Mouse (Mus musculus) olfactory bulb, adult 2 months (tissue): ENCODE data around the gene Mpz.

Experiments
- CTCF ChIP-seq: fragments of 200-500 bp; IDR thresholded peaks from 2 replicates; pipeline ENCODE4 v1.5.1; 2012; ENCODE audit warnings: low read depth, mild to moderate bottlenecking, low read length, moderate library complexity; ENCODE audit not compliant: insufficient read depth
- POLR2A ChIP-seq: fragments of 200-500 bp; IDR thresholded peaks from 2 replicates; pipeline ENCODE4 v1.6.1; 2012; ENCODE audit warnings: mild to moderate bottlenecking, low read depth, low read length, moderate library complexity; ENCODE audit not compliant: insufficient read depth

DNA sequence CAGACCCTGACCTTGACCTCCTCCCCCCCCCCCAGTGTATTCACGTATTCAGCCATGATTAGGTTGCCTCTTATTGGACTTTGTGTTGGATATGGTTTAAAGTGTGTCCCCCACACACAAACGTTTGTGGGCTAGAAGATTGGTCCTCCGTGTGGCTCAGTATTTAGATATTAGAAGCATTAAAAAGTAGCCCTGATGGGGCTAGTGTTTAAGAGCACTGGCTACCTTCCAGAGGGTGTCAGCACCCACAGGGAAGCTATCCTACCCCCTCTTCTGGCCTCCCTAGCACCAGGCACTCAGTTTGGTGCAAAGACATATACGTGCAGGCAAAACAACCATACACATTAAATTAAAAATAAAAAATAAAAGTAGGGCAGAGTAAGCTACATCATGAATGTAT, 37.5 kb upstream of the Mpz start:
- no peak for TF ChIP-seq CTCF
- no peak for TF ChIP-seq POLR2A
